Mouse (Mus musculus) forelimb bud, embryonic 11.5 days (tissue): ENCODE measurements at regions not wholly inside any gene's neighbourhood (a gene's known extent, or its start where the extent isn't known, plus 50 kb on each side); places are given as distances from the start of the nearest gene placed in this dataset.
"Not testable (repeated sequence)": the region's sequence is repeated elsewhere in the genome, so short reads cannot be mapped to it uniquely, and the experiment has no call there.

Experiments
- DNase-seq: peaks from one replicate; pipeline ENCODE4 v3.0.0-alpha.2; 2012; ENCODE audit warnings: low read depth, low spot score

- DNase-seq: no peak
Measured at GRCm38 (mm10) chr10:26577087-26577486, 176.1 kb upstream of the Arhgap18 start.

- no peak for DNase-seq
Measured at GRCm38 (mm10) chr10:26585106-26585505, 168.1 kb upstream of the Arhgap18 start.

- not testable (repeated sequence) for DNase-seq
Measured at GRCm38 (mm10) chr10:26607081-26607480, 146.1 kb upstream of the Arhgap18 start.

- DNase-seq: no peak
Measured at GRCm38 (mm10) chr10:26611246-26611645, 142.0 kb upstream of the Arhgap18 start.

- no peak for DNase-seq
Measured at GRCm38 (mm10) chr10:26630196-26630760, 122.9 kb upstream of the Arhgap18 start.

- DNase-seq: no peak
Measured at GRCm38 (mm10) chr10:26632266-26632665, 121.0 kb upstream of the Arhgap18 start.

GRCm38 (mm10) chr10:26637459-26637858 is 115.8 kb upstream of the Arhgap18 start:
- DNase-seq: no peak

- DNase-seq: no peak
Measured at GRCm38 (mm10) chr10:26638056-26638455, 115.2 kb upstream of the Arhgap18 start.

- DNase-seq: no peak
Measured at GRCm38 (mm10) chr10:26639118-26639517, 114.1 kb upstream of the Arhgap18 start.

- no peak for DNase-seq
Measured at GRCm38 (mm10) chr10:26653103-26653502, 100.1 kb upstream of the Arhgap18 start.

- no peak for DNase-seq
Measured at GRCm38 (mm10) chr10:26664270-26664669, 89.0 kb upstream of the Arhgap18 start.

GRCm38 (mm10) chr10:26679500-26680227 is 73.6 kb upstream of the Arhgap18 start:
- DNase-seq: no peak

GRCm38 (mm10) chr10:26694761-26695160 is 58.5 kb upstream of the Arhgap18 start:
- no peak for DNase-seq

- peak; percentile 63 for DNase-seq
Measured at GRCm38 (mm10) chr10:26695212-26695933, 57.8 kb upstream of the Arhgap18 start.
